Mouse (Mus musculus) adrenal gland, adult 2 months (tissue): Measurements from ENCODE around the gene Spout1. TPM values are rescaled to one million over a fixed set of nuclear protein-coding genes. Genes with fewer than 3 reads are reported as not detected.
A peak's percentile ranks its signal among the peaks of the same experiment; 100 is the strongest.
"Not testable (repeated sequence)": the region's sequence is repeated elsewhere in the genome, so short reads cannot be mapped to it uniquely, and the experiment has no call there.

Experiments
- DNase-seq: peaks from one replicate; pipeline ENCODE4 v3.0.0; 2021
- polyA plus RNA-seq: library from polyadenylated mRNA; depleted of rRNA; stranded (reverse); fragments of >200 nt; gene quantifications from 2 replicates; pipeline ENCODE4 v1.2.3, GENCODE M21; 2012
- total RNA-seq, 2 experiments: library from RNA; stranded (reverse); gene quantifications; 2 replicates each; pipeline ENCODE4 v1.2.3; 2021

Spout1 gene
- total and polyA plus RNA-seq, 3 experiments: 18.7 to 36.4 (median 23.6) TPM

DNA sequence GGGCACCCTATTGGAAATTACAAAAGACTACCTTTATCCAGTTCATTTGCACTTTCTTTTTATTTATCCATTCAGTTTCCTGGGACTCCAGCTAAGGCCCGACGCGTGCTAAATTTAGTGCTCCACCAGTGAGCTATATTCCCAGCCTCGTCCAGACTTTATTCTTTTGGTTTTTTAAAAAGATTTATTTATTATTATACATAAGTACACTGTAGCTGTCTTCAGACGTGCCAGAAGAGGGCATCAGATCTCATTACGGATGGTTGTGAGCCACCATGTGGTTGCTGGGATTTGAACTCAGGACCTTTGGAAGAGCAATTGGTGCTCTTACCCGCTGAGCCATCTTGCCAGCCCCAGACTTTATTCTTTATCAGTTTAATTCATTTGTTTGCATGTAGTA is 452 bp upstream of the Spout1 start:
- DNase-seq: not testable (repeated sequence)

DNA sequence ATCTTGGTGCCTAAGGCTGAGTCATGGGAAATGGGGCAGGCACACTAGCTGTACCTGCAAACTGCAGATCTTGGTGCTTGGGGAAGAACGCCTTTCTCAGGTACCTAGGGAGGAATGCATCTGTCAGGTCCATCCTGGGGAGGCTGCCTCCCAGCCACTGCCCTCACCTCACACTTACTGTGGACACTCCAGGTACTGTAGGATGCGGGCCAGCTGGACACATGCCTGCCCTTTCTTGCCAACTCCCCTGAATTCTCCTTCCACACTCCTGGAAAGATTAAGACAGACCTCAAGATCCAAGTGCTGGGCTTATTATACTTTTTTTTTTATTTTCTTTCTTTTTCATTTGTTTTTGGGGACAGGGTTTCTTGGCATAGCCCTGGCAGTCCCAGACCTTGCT is 1.7 kb downstream of the Spout1 start:
- no peak for DNase-seq

DNA sequence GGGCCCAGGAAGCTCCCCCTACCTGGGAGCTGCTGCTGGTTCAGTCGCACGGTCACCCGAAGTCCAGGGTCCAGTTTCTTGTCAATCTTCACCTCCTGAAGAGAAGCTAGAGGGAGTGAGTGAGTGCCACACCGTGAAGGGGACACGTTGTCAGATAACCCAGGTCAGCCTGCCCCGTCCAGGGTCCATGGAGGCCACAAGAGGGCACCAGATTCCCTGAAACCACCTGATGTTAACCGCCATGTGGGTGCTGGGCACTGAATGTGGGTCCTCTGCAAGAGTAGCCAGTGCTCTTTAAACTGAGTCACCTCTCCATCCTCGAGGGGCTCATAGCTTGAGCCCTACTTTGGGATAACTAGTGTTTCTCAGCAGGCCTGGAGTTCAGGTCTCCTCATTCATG is 2.4 kb downstream of the Spout1 start:
- DNase-seq: no peak

DNA sequence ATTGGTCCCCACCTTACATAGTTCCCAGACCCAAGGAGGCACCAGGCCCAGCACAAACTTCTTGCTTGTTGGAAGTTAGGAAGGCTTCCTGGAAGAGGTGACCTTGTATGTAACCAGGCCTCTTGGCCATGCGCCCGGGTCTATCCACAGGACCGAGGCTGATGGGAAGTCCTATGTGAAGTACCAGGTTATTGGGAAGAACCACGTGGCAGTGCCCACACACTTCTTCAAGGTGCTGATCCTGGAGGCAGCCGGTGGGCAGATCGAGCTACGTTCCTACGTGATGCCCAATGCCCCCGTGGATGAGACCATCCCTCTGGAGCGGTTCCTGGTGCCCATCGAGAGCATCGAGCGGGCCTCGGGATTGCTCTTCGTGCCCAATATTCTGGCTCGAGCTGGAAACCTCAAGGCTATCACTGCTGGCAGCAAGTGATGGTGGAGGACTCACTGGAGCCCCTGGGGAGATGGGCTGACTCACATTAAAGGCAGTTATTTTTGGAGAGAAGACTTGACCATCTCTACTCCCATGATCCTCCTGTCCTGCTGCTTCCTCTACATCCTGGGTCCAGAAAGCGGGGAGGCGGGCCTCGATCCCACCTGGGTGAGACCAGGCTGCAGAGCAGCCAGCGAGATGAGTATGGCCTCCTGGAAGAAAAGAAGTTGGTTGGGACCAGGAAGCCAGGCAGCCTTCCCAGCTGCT is 4.6 kb downstream of the Spout1 start:
- DNase-seq: no peak

DNA sequence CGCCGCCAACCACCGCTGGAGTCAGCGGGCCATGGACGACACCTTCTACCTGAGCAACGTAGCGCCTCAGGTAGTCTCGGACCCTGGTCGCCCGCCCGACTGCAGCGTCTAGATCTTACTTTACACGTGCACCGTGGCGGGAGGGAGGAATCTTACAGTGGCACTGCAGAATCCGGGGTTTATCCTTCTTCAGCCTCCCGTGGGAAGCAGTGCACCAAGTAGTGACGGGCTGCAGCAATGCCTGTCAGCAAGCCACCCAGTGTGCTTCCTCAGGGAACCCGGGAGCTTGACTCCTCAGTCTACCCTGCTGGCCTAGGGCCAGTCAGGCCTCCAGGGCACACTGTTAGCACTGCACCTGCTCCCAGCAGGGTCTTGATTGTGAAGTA is 6.3 kb downstream of the Spout1 start:
- no peak for DNase-seq

DNA sequence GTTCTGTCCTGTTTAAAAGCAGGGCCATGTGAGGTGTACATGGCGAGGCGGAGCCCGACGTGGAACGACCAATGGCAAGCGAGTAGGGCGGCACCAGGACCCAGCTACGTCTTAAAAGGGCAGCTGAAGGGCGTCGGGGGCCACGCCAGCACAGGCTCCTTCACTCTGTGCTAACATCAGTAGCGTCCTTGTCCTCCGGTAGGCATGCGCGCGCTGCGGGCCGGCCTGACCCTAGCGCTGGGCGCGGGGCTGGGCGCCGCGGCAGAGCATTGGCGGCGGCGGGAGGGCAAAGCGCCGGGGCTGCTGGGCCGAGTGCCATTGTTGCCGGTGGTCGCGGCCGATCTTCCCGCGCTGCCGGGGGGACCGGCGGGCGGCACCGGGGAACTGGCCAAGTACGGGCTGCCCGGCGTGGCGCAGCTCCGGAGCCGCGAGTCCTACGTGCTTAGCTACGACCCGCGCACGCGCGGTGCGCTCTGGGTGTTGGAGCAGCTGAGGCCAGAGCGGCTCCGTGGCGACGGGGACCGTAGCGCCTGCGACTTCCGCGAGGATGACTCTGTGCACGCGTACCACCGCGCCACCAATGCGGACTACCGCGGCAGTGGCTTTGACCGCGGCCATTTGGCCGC is 6.8 kb downstream of the Spout1 start, which contains the start of gene Endog:
TSS of gene Endog (plus strand) at position 123 of the 626 bp plus-strand sequence.
- peak; percentile 97 for DNase-seq

DNA sequence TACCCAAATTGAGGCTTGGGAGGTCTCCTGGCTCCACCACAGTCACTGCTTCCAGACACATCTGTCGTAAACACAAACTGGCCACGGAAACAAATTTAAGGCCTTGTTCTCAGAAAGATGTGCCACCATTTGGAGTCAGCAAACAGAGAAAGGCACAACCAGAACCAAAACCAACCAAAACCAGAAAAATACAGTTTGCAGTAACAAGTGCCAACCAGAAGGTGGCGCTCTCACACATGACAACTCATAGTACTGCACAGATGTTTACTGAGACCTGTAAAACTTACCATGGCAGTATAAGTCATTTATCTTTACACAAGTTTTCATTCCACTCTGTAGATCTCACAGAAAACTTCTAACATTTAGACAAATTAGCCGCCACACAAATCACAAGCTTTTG is 11.6 kb downstream of the Spout1 start:
- no peak for DNase-seq

DNA sequence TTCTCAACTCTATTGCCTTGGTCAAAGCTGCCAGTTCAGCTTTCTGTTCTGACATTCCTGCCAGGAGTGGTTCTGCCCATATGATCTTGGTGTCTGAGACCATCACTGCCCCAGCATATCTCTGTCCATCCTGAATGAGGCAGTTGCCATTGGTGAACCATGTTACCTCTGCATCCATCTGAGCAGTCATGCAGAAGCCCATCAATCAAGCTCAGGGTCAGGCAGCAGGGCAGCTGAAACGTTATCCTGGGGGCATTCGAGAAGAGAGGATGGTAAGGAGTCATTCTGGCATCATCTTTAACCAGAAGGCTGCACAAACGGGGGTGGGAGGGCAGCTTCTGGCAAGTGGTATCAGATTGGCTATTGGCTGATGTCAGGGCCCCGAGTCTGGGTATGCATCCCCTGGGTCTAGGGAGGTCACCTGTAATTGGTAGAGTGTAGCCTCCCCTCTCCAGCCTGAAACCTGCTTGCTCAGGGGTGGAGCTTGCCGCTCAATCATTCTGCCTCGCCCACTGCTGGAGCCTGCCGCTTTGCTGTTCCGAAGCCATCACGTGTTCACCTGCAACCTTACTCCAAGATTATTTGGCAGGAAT is 13.8 kb downstream of the Spout1 start:
- no peak for DNase-seq

DNA sequence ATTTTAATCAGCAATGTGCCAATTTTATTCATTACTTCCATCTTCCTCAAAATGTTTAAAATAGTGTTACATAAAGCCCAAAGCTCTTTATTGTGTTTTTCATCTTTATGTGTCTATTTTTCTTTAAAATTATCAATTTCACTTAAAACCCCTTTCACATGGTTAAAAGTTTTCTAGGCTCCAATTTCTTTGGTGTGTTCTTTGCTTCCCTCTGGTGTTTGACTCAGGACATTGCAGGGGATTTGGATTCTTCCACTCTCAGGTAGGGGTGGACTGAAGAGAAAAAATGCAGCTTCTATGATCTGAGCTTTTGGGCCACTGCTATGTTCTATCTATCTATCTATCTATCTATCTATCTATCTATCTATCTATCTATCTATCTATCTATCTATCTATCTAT is 16.4 kb downstream of the Spout1 start:
- DNase-seq: no peak

DNA sequence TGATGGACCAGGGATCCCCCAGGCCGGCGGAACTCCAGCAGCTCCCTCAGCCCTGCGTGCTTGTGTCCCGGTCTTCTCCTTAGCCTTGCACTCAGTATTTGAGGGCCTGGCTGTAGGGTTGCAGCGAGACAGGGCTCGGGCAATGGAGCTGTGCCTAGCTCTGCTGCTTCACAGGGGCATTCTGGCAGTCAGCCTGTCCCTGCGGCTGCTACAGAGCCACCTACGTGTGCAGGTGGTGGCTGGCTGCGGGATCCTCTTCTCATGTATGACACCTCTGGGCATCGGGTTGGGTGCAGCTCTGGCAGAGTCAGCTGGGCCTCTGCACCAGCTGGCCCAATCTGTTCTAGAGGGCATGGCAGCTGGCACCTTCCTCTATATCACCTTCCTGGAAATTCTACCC is 18.4 kb downstream of the Spout1 start:
- not testable (repeated sequence) for DNase-seq

DNA sequence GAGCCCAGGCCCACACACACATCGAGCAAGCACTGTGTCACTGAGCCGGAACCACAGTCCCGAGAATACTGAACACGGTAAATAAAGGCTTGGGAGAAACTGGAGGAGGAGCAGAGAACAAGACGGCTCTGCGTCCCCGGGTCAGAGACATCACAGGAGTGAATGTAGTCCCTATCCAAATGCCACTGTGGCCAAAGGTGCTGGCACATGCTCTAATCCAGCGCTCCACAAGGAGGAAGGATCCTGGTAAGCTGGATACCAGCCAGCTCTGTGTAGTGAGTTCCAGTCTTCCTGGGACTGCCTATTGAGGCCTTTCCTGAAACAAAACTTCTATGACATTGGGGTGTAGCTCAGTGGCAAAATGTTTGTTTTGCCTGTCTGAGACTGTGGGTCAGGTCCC is 25.6 kb downstream of the Spout1 start:
- DNase-seq: no peak

DNA sequence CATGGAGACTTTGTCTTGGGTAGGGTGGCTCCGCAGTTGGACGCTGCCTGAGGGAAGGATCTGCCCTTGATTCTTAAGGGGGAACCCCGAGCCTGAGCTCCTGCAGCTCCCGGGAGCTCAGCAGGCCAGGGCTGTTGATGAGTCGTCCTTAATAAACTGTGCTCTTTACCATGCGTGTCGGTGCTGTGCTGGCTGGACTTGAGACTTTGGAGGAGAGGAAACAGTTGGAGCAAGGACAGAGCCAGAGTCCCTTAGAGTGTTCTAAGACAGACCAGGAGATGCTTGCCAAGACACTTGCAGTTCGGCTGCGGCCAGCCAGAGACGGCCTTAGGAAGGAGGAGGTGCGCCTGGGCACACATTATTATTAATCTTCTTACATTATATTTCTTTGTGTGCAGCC is 26.4 kb downstream of the Spout1 start:
- DNase-seq: no peak

DNA sequence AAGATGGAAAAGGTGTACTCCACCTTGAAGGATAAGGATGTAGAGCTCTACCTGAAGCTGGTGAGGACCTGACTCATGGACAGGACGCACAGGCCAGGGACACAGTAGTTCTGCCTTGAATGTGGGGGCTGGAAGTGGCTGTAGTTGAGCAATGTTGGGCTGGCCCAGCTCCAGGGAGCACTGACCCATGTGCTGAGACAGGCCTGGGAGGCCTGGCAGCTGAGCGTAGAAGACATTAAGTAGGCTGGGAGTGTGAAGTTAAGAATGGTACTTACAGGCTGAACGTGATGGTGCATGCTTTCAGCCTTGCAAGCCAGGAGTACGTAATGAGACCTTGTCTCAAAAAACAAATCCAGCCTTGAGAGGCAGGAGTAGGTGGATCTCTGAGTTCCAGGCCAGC is 30.8 kb downstream of the Spout1 start:
- peak; percentile 93 for DNase-seq

DNA sequence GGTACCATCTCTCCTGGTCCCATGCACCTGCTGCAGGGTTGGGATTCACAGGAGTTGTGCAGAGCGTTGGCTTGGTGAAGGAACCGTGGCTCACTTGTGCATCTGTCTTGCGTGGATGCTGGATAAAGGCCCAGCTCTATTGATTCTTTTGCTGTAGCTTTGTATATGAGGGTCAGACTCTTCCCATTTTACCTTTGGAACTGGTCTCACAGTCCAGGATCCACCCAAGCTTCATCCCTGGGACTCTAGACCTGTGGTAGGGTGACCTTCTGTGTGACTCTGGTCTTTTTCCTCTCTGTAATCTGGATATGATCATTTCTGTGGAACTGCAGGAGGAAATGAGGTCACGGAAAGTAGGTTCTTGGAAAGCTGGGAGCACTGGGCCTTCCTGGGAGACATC is 33.8 kb downstream of the Spout1 start:
- no peak for DNase-seq

DNA sequence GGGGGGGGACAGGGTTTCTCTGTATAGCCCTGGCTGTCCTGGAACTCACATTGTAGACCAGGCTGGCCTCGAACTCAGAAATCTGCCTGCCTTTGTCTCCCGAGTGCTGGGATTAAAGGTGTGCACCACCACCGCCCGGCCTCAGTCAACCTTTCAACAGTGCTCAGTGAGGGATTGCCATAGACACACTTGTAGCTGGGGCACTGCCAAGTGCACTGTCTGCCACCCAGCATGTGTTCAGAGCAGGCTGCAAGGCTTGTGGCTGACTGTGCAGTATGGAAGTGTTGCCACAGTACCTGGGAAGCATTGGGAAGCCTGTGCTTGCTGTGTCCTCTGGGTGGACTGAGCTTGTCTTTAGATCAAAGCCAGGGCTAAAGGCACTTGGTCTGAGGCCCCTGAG is 38.2 kb downstream of the Spout1 start:
- DNase-seq: not testable (repeated sequence)

DNA sequence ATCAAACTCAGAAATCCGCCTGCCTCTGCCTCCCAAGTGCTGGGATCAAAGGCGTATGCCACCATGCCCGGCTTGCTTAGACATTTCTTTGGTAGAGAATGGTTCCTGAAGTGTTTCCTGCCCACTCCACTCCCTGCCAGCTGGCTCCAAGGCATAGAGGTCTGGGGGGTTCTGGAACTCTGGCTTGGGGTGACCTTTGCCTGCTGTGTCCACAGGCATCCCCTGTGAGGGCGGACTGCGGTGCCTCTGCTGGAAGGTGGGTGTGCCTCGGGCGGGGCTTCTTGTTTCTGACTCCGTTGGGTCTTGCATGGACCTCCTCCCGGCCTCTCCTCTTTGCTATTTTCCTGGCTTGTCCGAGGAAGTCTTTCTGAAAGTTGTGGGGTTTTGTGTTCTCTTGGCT is 41.8 kb downstream of the Spout1 start:
- no peak for DNase-seq

DNA sequence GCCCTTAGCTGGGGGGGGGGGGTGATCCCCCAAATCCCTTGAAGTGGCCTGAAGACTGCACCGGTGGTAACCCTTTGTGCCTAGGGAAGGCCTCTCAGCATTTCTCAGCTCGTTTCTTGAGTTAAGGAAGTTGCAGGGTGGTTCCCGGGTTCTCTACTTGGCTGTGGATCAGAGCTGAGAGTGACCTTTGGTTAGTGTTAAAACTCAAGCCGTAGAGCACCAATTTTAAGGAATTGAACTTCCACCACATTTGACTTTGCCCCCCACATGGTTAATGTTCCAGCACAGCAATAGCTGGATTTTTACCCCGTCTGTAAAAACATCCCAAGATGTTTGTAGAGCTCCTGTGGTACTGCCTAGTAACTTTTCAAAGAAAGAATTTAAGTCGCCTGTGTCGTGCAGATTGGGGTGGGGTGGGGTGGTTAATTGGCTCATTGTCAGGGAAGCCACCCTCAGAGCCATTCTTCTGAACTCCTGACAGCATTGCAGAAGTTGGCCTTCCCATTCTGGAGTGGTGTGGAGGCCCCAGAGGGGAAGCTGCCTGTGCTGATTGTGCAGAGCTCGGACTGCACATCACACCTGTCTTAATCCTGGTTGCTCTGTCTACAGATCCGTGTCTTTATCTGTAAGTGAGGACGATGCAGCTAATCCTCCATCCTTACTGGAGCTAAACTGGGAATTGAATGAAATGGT is 43.2 kb downstream of the Spout1 start:
- DNase-seq: no peak

DNA sequence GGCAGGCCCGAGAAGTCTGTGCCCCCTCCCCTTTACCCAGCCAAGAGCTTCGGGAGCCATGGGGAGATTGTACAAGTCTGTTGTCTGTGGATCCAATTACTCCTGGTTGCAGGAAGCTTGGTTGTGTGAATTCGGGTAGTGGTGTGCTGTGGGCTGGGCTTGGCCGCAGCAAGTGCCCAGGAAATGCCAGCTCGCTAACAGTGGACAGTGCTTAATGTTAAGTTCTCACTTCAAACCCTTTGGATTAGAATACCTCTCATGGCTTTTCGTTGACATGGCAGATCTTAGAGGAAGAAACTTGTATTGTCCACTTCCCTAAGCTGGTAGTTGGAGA is 43.9 kb downstream of the Spout1 start:
- peak; percentile 43 for DNase-seq

DNA sequence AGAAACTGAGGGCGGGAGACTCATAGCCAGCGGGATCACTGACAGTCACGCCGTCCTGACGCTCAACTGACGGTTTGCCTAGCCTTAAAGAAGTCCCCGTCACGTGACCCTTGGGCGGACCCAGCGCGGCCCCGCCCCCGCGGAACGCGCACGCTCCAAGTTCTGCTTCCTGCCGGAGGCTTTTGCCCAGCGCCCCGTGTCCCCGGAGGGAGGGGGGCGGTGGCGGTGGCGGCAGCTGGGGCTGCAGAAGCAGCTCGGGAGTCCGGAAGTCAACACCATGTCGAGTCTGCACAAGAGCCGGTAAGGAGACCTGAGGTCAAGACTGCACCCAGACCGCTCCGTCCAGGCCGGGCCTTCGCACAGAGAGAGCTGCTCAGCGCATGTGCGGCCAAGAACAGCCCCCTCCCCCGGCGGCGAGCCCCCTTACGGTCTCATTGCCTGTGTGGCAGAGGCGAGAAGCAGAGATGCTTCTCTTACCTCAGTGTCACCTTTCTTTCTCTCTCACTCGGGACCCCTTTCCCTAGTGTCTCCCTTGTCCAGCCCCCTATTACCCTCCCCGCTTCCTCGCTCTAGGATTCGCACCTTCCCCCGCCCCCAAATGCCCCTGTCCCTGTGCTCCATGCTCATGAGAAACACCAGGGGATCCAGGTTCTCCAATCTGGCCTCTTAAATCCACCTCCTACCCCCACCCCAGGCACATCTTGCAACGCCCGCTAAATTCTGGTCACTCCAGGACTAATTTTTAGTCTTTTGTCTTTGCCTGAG is 44.5 kb downstream of the Spout1 start, which contains the start of gene Tbc1d13:
TSS of gene Tbc1d13 (plus strand) at position 134 of the 765 bp plus-strand sequence.
- peak; percentile 99 for DNase-seq

DNA sequence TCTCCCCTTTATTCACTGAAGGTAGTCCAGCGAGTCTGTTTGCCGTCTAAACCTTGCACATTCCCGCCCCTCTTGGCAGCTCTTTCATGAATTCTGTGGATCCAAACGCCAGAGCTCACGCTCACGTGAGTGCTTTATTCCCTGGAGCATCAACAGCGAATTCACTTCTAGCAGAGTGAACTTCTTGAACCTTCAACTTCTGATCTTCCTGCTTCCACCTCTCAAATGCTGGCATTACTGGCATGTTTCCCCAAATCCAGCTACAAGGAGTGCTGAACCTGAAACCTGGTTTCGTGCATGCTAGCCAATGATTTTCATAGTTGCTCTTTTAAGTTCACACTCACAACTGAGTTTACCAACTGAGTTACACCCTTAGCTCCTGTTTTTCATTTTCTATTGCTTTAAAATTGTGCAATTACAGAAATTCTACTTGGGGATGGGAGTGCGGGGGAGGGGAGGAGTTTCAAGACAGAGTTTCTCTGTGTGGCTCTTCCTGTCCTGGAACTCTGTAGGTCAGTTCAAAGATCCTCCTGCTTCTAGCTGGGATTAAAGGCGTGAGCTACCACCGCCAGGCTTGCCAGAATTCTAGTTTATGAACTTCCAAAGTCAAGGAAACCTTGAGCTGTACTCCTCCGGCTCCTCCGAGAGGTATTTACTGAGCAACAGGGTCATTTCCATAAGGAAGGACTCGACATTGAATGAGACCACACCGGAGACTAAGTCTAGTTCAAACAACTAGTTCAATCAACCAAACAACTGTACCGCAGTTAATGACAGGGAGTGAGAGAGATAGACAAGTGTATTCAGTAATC is 45.3 kb downstream of the Spout1 start:
- DNase-seq: peak; percentile 63

DNA sequence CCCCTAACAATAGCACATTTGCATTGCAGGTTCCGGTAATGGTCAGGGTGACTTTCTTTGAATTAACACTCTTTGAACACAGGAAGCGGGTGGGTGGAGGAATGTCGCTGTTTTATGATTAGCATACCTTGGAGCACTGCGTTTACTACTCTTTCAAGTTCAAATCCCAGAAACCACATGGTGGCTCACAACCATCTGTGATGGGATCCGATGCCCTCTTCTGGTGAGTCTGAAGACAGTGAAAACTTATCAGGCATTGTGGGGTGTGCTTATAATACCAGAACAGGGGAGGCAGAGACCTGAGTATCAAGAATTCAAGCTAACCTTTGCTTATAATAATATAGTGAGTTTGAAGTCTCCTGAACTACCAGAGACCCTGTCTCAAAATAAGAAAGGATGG is 47.0 kb downstream of the Spout1 start:
- not testable (repeated sequence) for DNase-seq
